Mouse (Mus musculus) ES-Bruce4 (cell line): ENCODE measurements around the gene Stra6.

Source experiments
- CTCF ChIP-seq: IDR thresholded peaks from one replicate; pipeline ENCODE4 v1.8.1; 2011; ENCODE audit warnings: low read depth, low read length
- EP300 ChIP-seq: IDR thresholded peaks from 2 replicates; pipeline ENCODE4 v1.6.1; 2011; ENCODE audit warnings: low read depth, low read length; ENCODE audit not compliant: insufficient read depth
- POLR2A ChIP-seq: IDR thresholded peaks from one replicate; pipeline ENCODE4 v1.8.1; 2011; ENCODE audit warnings: low read length; ENCODE audit not compliant: insufficient read depth

GRCm38 (mm10) chr9:58175745-58176487 lies 112.3 kb downstream of the Stra6 start:
- TF ChIP-seq POLR2A = no peak
- TF ChIP-seq CTCF = no peak
- no peak for TF ChIP-seq EP300
